Mouse (Mus musculus) Patski (cell line): Measurements from ENCODE around the gene Hspa5. TPM values are rescaled to one million over a fixed set of nuclear protein-coding genes. Genes with fewer than 3 reads are reported as not detected.

ENCODE experiments used
- ATAC-seq: fragments of 100-300 bp; one replicate; pipeline ENCODE4 v1.8.0; 2021
- CTCF ChIA-PET: fragments of 350-600 bp; sonication (Branson Sonifier 250); formaldehyde crosslinking; loops from one replicate; lab custom pipeline; 2022; ENCODE audit warnings: inconsistent platforms; lab: Charles Lee
- POLR2A ChIA-PET: fragments of 350-600 bp; sonication (Branson Sonifier 250); formaldehyde crosslinking; loops from one replicate; lab custom pipeline; 2022; ENCODE audit warnings: antibody characterized with exemption, inconsistent platforms; lab: Charles Lee
- DNase-seq: peaks from one replicate; pipeline ENCODE4 v3.0.0-alpha.2; 2011; ENCODE audit warnings: low read depth, low spot score
- H3K27me3 ChIP-seq: fragments of 371-371 bp; one replicate; pipeline ENCODE4 v1.5.1; 2021
- CTCF ChIP-seq: fragments of 100-300 bp; IDR thresholded peaks from one replicate; pipeline ENCODE4 v1.5.1; 2021
- in situ Hi-C: fragments of 300-500 bp; cut with MboI; formaldehyde crosslinking; loops from 3 replicates; pipeline ENCODE4 v1.11.1; 2018; ENCODE audit warnings: low pct_unique_long_range_greater_than_20kb, mixed read lengths
- polyA plus RNA-seq: library from polyadenylated mRNA; unstranded; gene quantifications from one replicate; pipeline ENCODE4 v1.2.3, GENCODE M21; 2021

The Hspa5 gene
- 1,080 TPM for polyA plus RNA-seq

GRCm38 (mm10) chr2:34771368-34772226, at the start of gene Hspa5:
Gene Hspa5 (plus strand): TSS chr2:34771970.
- ATAC-seq, result peak; percentile 95
- TF ChIP-seq CTCF, result no peak
- POLR2A ChIA-PET, result interaction anchor here (1.5 to 2.4 kb wide), 3 partner anchors 12 to 29 kb away, joined by 4 to 17 read pairs (median 12); partner anchors contain the start of genes Gapvd1 and Rabepk
- peak; percentile 97 for DNase-seq
- no peaks in the 10 kb centered on the region for H3K27me3 ChIP-seq
- CTCF ChIA-PET, result interaction anchor here (1.1 kb wide), 1 partner anchor 13 kb away, joined by 6 read pairs; no protein-coding TSS in a partner anchor
- in situ Hi-C loops, result no loop called here

DNA sequence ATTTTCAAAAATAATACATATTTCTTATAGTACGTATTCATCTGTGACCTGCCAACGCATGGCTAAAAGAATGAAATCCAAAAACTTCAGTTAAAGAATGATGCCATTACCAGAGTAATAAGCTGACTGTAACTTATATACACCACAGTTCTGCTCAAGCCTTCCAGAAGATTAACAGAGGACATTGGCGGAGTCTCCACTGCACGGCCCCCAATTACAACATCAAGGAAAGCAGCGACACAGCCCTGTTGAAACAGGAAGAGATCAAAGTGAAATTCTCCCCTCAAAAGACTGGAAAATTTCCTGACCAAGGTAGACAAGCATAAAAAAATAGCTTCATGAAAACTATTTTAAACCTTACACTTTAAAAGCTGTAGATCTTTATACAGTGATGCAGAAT, 46.5 kb upstream of the Hspa5 start:
- ATAC-seq, result no peak
- no peak for DNase-seq
- CTCF ChIA-PET, result no interaction called here
- no peaks in the 10 kb centered on the region for H3K27me3 ChIP-seq
- TF ChIP-seq CTCF, result no peak
- POLR2A ChIA-PET, result no interaction called here
- in situ Hi-C loops, result no loop called here

- DNase-seq (no peak), ATAC-seq (no peak)
- ChIA-PET POLR2A (no interaction called here), CTCF (no interaction called here)
- in situ Hi-C loops, result no loop called here
- no peaks in the 10 kb centered on the region for H3K27me3 ChIP-seq
- no peak for TF ChIP-seq CTCF
Measured at GRCm38 (mm10) chr2:34727045-34727728, 44.6 kb upstream of the Hspa5 start.

- no peak for ATAC-seq
- in situ Hi-C loops, result no loop called here
- DNase-seq, result no peak
- CTCF ChIA-PET, result no interaction called here
- POLR2A ChIA-PET, result no interaction called here
- TF ChIP-seq CTCF, result no peak
- H3K27me3 ChIP-seq, result no peaks in the 10 kb centered on the region
Measured at GRCm38 (mm10) chr2:34736626-34737025, 35.1 kb upstream of the Hspa5 start.

GRCm38 (mm10) chr2:34737911-34738310, 33.9 kb upstream of the Hspa5 start:
- in situ Hi-C loops, result no loop called here
- CTCF ChIA-PET, result no interaction called here
- no peak for TF ChIP-seq CTCF
- ATAC-seq (no peak), DNase-seq (no peak)
- no peaks in the 10 kb centered on the region for H3K27me3 ChIP-seq
- POLR2A ChIA-PET, result no interaction called here

DNA sequence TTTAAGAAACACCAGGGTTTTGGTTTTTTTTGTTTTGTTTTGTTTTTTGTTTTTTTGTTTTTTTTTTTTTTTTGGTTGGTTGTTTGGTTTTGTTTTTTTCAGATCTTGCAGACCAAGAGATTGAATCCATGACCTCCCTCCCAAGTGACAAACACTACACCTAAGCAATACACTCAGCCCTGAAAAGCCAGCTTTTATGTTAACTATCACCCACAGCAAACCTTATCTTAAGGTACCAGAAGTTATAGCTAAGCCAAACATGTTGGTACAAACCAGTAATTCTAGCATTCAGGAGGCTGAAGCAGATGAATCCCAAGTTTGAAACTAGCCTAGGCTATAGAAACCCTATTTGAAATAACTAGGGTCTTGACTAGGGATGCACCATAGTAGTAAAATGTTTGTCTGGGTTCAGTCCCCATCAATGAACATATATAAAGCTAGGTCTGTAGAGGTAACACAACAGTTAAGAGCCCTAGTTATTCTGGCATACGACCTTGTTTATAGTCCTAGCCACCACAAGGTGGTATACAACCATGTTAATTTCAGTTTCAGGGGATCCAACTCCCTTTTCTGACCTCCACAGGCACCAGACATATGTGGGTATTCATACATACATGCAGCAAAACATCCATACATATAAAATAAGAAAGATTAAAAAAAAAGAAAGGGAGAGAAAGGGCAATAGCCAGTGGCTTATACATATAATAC, 31.9 kb upstream of the Hspa5 start:
- H3K27me3 ChIP-seq, result no peaks in the 10 kb centered on the region
- CTCF ChIA-PET, result no interaction called here
- TF ChIP-seq CTCF, result no peak
- in situ Hi-C loops, result no loop called here
- POLR2A ChIA-PET, result no interaction called here
- DNase-seq (no peak), ATAC-seq (no peak)

DNA sequence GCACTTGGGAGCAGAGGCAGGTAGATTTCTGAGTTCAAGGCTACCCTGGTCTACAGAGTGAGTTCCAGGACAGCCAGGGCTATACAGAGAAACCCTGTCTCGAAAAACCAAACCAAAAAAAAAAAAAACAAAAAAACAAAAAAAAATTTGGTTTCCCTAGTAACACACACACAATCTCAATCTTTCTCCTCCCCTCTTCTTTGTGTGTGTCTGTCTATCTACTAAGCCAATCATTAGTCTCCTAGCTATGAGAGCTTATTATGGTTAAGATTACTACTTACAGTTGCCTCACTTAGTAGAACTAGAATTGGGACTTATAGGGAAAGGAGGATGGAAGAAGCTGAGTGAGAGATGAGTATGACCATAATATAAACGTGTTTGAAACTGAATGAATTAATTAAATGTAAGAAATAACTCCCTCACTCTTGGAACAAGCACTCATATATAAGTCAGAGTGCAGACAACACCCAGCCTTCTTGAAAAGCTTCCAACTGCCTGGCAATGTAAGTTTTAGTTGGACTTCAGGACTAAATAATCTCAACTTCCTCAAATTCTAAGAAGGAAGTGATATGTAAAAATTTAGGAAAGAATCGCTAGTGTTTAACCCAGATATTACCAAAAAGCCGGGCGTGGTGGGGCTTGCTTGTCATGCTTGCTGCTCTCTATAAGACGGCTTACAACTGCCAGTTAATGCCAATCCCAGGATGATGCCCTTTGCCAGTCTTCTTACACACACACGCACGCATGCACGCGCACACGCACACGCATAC, 30.2 kb upstream of the Hspa5 start:
- DNase-seq, result no peak
- ATAC-seq, result no peak
- ChIA-PET CTCF (no interaction called here), POLR2A (interaction anchor here (0.7 kb wide), 2 partner anchors 10 to 1170 kb away, joined by 3 to 8 read pairs; no protein-coding TSS in a partner anchor)
- H3K27me3 ChIP-seq, result no peaks in the 10 kb centered on the region
- in situ Hi-C loops, result no loop called here
- no peak for TF ChIP-seq CTCF

DNA sequence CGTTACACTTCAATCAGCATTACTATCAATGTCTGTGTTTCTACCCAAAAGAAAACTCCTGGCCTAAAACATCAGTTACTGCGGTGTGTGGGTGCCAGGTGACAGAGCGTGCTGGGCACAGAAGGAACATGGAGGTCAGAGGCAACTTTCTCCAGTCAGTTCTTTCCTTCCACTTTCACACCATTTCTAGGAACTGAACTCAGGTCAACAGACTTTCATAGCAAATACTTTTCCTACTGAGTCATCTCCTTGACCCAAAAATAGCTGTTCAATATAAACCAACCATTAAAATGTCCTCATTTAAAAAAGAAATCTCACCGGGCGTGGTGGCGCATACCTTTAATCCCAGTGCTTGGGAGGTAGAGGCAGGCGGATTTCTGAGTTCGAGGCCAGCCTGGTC, 29.1 kb upstream of the Hspa5 start:
- no peak for ATAC-seq
- DNase-seq, result no peak
- H3K27me3 ChIP-seq, result no peaks in the 10 kb centered on the region
- in situ Hi-C loops, result no loop called here
- CTCF ChIA-PET, result interaction anchor here (1.4 kb wide), 1 partner anchor 11 kb away, joined by 3 read pairs; no protein-coding TSS in a partner anchor
- TF ChIP-seq CTCF, result no peak
- POLR2A ChIA-PET, result no interaction called here

DNA sequence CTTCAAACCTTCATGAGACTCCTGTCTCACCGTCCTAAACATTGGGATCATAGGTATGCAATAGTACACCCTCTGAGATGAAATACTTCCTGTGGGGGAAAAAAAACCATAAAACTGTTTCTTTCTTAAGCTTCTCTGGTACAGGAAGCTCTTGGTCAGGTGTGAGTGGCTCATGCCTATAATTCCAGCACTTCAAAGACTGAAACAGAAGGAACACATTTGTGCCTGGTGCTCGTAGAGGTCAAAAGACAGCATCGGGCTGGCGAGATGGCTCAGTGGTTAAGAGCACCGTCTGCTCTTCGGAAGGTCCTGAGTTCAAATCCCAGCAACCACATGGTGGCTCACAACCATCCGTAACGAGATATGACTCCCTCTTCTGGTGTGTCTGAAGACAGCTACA, 27.3 kb upstream of the Hspa5 start:
- H3K27me3 ChIP-seq, result no peaks in the 10 kb centered on the region
- POLR2A ChIA-PET, result interaction anchor here (1.9 kb wide), 1 partner anchor 12 kb away, joined by 4 read pairs; no protein-coding TSS in a partner anchor
- ATAC-seq (no peak), DNase-seq (no peak)
- TF ChIP-seq CTCF, result no peak
- in situ Hi-C loops, result no loop called here
- CTCF ChIA-PET, result interaction anchor here (1.0 kb wide), 1 partner anchor 12 kb away, joined by 3 read pairs; no protein-coding TSS in a partner anchor

DNA sequence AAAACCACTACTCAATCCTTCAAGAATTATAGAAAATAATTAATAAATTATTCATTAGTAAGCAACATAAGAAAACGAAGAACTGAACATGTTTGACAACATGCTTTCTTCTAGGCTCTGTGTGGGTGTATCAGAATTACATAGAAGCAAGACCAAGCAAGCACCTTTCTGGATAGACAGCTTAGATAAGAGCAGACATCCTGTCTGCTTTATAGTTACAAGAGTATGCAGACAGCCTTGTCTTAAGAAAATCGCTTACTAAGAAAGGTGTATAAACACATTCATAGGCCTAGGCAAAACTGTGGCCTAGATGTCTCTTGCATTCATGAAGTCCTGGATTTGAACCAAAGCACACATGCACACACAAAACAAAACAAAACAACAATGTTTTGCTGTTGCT, 26.1 kb upstream of the Hspa5 start:
- ATAC-seq, result no peak
- CTCF ChIA-PET, result no interaction called here
- H3K27me3 ChIP-seq, result no peaks in the 10 kb centered on the region
- TF ChIP-seq CTCF, result no peak
- in situ Hi-C loops, result no loop called here
- DNase-seq, result no peak
- POLR2A ChIA-PET, result no interaction called here
